Mouse (Mus musculus) adrenal gland, postnatal 0 days (tissue): ENCODE measurements around the gene Azin2. TPM values are rescaled to one million over a fixed set of nuclear protein-coding genes. Genes with fewer than 3 reads are reported as not detected.

Experiments
- polyA plus RNA-seq: library from polyadenylated mRNA; unstranded; fragments of >200 nt; fragmentation: Nextera tagmentation; extraction: Ambion mirVana; gene quantifications from 2 replicates; pipeline ENCODE4 v1.2.1, GENCODE M21; 2015

Azin2 gene
- polyA plus RNA-seq, result 82.8 and 84.8 TPM in 2 replicates

DNA sequence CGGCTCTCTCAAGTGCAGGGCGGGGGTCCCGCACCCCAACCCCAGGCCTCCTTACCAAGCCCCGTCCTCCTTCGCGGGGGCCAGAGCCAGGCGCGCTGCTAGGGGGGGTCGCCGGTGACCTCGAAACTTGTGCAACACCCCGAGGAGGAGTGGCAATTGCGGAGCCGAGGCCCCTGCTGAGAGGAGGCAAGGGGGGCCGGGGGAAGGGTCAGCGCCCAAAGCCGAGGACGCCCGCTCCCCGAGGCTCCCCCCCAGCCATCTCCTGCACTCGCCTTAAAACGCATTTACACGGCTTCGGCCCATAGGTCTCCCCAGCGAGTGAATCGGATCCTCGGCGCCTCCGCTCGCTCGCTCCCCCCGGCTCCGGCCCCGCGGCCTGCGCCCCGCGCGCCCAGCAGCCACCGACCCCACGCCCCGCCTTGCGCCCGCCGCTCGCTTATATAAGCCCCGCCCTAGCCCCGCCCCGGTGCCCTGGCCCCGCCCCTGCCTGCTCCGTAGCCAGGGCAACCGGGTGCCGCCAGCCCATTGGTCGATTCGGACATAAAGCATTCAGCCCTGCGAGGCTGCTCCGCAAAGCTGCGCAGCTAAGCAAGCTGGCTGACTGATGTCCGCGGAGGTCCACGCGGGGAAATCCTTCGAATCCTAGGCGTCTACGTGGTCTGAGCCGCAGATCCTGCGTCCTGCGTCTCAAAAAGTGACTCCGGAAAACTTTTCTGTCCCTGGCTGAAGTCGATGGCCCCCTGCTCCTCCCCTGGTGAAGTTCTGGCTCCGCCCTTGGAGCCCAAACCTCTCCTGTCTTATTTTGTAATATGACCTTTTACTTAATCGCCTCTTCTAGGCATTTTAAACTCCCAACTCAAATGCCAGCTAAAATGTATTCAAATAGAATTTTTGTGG, at the start of gene Azin2:
Gene Azin2, minus strand, starts transcription at position 414 of the 897 bp plus-strand sequence.

GRCm38 (mm10) chr4:128991500-128992008, 29.3 kb upstream of the Azin2 start, which contains the start of gene Ak2:
Gene Ak2, plus strand, starts transcription at chr4:128991958.

DNA sequence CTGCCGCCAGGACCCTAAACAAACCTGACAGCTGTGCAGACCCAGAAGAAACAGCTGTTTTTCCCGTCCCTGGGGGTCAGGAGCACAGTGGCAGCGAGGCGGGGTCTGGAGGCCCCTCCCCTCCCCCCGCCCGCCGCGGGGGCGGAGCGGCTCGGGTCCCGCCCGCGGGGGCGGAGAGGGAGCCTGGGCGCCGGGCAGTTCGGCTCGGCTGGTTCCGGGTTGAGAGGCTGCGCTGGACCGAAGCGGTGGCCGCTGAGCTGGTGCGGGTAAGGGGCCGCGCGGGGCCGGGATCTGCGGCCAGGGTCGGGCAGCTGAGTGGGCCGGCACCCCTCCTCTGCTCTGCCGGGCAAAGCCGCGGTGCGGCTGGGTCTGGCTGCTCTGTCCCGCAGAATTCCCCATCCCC, 78.9 kb downstream of the Azin2 start, which contains the start of gene Trim62:
Gene Trim62, plus strand, starts transcription at position 202 of the 403 bp plus-strand sequence.

Other genes with a start within 250 kb of the Azin2 start
- gene A3galt2, start 207.1 kb downstream of the Azin2 start, polyA plus RNA-seq, result 0.03 TPM in 1 of 2 replicates, not detected in the other
- gene Zfp362, start 156.4 kb downstream of the Azin2 start, polyA plus RNA-seq, result 27.0 and 30.2 TPM in 2 replicates
- gene Trim62, start 78.9 kb downstream of the Azin2 start, polyA plus RNA-seq, result 6.5 and 11.3 TPM in 2 replicates
- 102 and 158 TPM in 2 replicates for gene Ak2, start 29.5 kb upstream of the Azin2 start, polyA plus RNA-seq
- gene Rnf19b, start 95.8 kb upstream of the Azin2 start, polyA plus RNA-seq, result 9.0 and 9.6 TPM in 2 replicates
- 0.33 and 1.6 TPM in 2 replicates for gene Tmem54, start 143.1 kb upstream of the Azin2 start, polyA plus RNA-seq
- 8.3 and 21.4 TPM in 2 replicates for gene Hpca, start 159.6 kb upstream of the Azin2 start, polyA plus RNA-seq
- gene Fndc5, start 174.6 kb upstream of the Azin2 start, polyA plus RNA-seq, result 3.5 and 5.3 TPM in 2 replicates
- gene S100pbp, start 227.3 kb upstream of the Azin2 start, polyA plus RNA-seq, result 9.8 and 10.5 TPM in 2 replicates
- 37.5 and 45.4 TPM in 2 replicates for gene Yars, start 227.3 kb upstream of the Azin2 start, polyA plus RNA-seq